Mouse (Mus musculus): Measurements from ENCODE around the gene Ggta1.

DNA sequence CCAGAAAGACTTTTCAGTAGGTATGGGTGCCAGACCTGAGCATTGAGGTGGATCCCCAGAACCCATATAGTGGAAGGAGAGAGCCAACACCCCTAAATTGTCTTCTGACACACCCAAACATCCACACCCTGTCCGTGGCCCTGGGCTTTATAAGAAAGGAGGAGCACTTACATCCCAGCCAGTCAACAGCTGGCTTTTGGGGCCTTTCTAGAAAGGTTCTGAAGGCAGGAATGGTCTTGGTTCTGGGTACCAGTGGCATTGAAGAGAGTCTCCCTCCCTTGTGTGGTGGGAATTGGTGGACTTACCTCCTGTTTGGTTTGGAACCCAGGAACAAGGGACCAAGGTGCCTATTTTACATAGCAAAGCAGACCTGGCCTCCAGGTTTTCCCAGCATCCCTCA, 56.4 kb downstream of the Ggta1 start:
- TF ChIP-seq POLR2A (IDR thresholded peaks at IDR 0.05; ENCODE audit: borderline replicate concordance, extremely low read depth, insufficient read depth, insufficient read length, poor library complexity, severe bottlenecking) (no peak), CTCF (IDR thresholded peaks at IDR 0.05; ENCODE audit: borderline replicate concordance, extremely low read depth, insufficient read depth, insufficient read length) (no peak)

Data from brain, embryonic 14.5 days (tissue).